Mouse (Mus musculus) hindbrain, embryonic 15.5 days (tissue): ENCODE data around the gene Aff4. TPM values are rescaled to one million over a fixed set of nuclear protein-coding genes. Genes with fewer than 3 reads are reported as not detected.

Experiments used
- ATAC-seq: fragments of 200-750 bp; cut with Nextera tagmentation; 2 replicates; pipeline ENCODE4 v1.8.0; 2017; ENCODE audit warnings: low read depth, moderate number of reproducible peaks, moderate TSS enrichment; ENCODE audit not compliant: low FRiP score
- H3K27ac ChIP-seq: fragments of 300-500 bp; sonication (generic); replicated peaks from 2 replicates; pipeline ENCODE4 v1.5.1; 2015; ENCODE audit warnings: mild to moderate bottlenecking, inconsistent platforms
- H3K27me3 ChIP-seq: fragments of 300-500 bp; sonication (generic); 2 replicates; pipeline ENCODE4 v1.6.1; 2015; ENCODE audit warnings: control low read depth, inconsistent platforms
- H3K36me3 ChIP-seq: fragments of 300-500 bp; sonication (generic); 2 replicates; pipeline ENCODE4 v1.6.1; 2015; ENCODE audit warnings: control low read depth, inconsistent platforms
- H3K4me1 ChIP-seq: fragments of 300-500 bp; sonication (generic); replicated peaks from 2 replicates; pipeline ENCODE4 v1.6.1; 2015; ENCODE audit warnings: control low read depth, inconsistent platforms
- H3K4me2 ChIP-seq: fragments of 300-500 bp; sonication (generic); 2 replicates; pipeline ENCODE4 v1.6.1; 2015; ENCODE audit warnings: moderate library complexity, mild to moderate bottlenecking, inconsistent platforms
- H3K4me3 ChIP-seq: fragments of 300-500 bp; sonication (generic); 2 replicates; pipeline ENCODE4 v1.5.1; 2015; ENCODE audit warnings: mild to moderate bottlenecking, inconsistent platforms
- H3K9ac ChIP-seq: fragments of 300-500 bp; sonication (generic); 2 replicates; pipeline ENCODE4 v1.6.1; 2015; ENCODE audit warnings: inconsistent platforms
- H3K9me3 ChIP-seq: fragments of 300-500 bp; sonication (generic); 2 replicates; pipeline ENCODE4 v1.6.1; 2016; ENCODE audit warnings: control low read depth, inconsistent platforms
- WGBS: fragments of 180-500 bp; shearing (Covaris S2); methylation state at CpG from one replicate; pipeline ENCODE4 v1.1.7; 2015; 5-methylcytosine and 5-hydroxymethylcytosine counted together
- polyA plus RNA-seq: library from polyadenylated mRNA; unstranded; fragments of >200 nt; fragmentation: Nextera tagmentation; extraction: Ambion mirVana; gene quantifications from 2 replicates; pipeline ENCODE4 v1.2.1, GENCODE M21; 2015

The Aff4 gene
- polyA plus RNA-seq, 1 experiment from 2014 or later: 43.9 TPM

GRCm38 (mm10) chr11:53456474-53457371 lies 106.1 kb downstream of the Aff4 start, which contains the start of the genes Gm10447 and Shroom1:
TSS of gene Gm10447 (minus strand) at chr11:53457110.
TSS of gene Shroom1 (plus strand) at chr11:53457205.
- Histone ChIP-seq H3K4me2 (peak within 1 kb of the TSS; percentile 67), H3K27ac (no peak within 1 kb of the TSS), H3K4me3 (peak within 1 kb of the TSS; percentile 36), H3K27me3 (peaks cover 53% of the 10 kb centered on the region), H3K4me1 (peaks cover 8% of the 10 kb centered on the region), H3K9me3 (no peaks in the 10 kb centered on the region), H3K36me3 (no peaks in the 10 kb centered on the region), H3K9ac (peak within 1 kb of the TSS; percentile 32)
- WGBS: 5% methylated on average over 42 of the region's 42 CpGs
- peak; percentile 43; the same call in 1 of the 2 replicates for ATAC-seq

- no peak overlapping the region for H3K27ac ChIP-seq
- H3K4me2 ChIP-seq: peak overlapping the region; percentile 67
- peak overlapping the region; percentile 36 for H3K4me3 ChIP-seq
- H3K9me3 ChIP-seq: no peaks in the 10 kb centered on the region
- H3K4me1 ChIP-seq: peaks cover 8% of the 10 kb centered on the region
- 0 out of 2 replicates have a peak, but pooled peaks have one; percentile 19 for ATAC-seq
- no peaks in the 10 kb centered on the region for H3K36me3 ChIP-seq
- H3K27me3 ChIP-seq: peaks cover 60% of the 10 kb centered on the region
- H3K9ac ChIP-seq: peak overlapping the region; percentile 32
- 8% methylated on average over 29 of the region's 29 CpGs for WGBS
Measured at GRCm38 (mm10) chr11:53457372-53457954, 106.8 kb downstream of the Aff4 start.

- Histone ChIP-seq H3K4me3 (no peak overlapping the region), H3K9me3 (no peaks in the 10 kb centered on the region), H3K9ac (no peak overlapping the region), H3K36me3 (no peaks in the 10 kb centered on the region), H3K4me1 (peaks cover 18% of the 10 kb centered on the region), H3K27me3 (peaks cover 76% of the 10 kb centered on the region), H3K27ac (no peak overlapping the region), H3K4me2 (no peak overlapping the region)
- ATAC-seq: no peak
- WGBS: 54% methylated on average over 3 of the region's 3 CpGs
Measured at GRCm38 (mm10) chr11:53458996-53459395, 108.4 kb downstream of the Aff4 start.

- Histone ChIP-seq H3K27me3 (peaks cover 86% of the 10 kb centered on the region), H3K9ac (no peak overlapping the region), H3K4me1 (peaks cover 19% of the 10 kb centered on the region), H3K9me3 (no peaks in the 10 kb centered on the region), H3K4me3 (no peak overlapping the region), H3K27ac (no peak overlapping the region), H3K36me3 (no peaks in the 10 kb centered on the region), H3K4me2 (no peak overlapping the region)
- 88% methylated on average over 3 of the region's 3 CpGs for WGBS
- no peak for ATAC-seq
Measured at GRCm38 (mm10) chr11:53460192-53460591, 109.6 kb downstream of the Aff4 start.

GRCm38 (mm10) chr11:53461727-53462126 lies 111.1 kb downstream of the Aff4 start:
- Histone ChIP-seq H3K36me3 (no peaks in the 10 kb centered on the region), H3K9ac (no peak overlapping the region), H3K4me1 (peaks cover 25% of the 10 kb centered on the region), H3K27ac (no peak overlapping the region), H3K9me3 (no peaks in the 10 kb centered on the region), H3K4me3 (no peak overlapping the region), H3K4me2 (no peak overlapping the region), H3K27me3 (peaks cover 80% of the 10 kb centered on the region)
- WGBS: 23% methylated on average over 5 of the region's 5 CpGs
- ATAC-seq: no peak

- H3K9me3 ChIP-seq: no peaks in the 10 kb centered on the region
- peak overlapping the region; percentile 84 for H3K4me2 ChIP-seq
- peak overlapping the region; percentile 42 for H3K4me3 ChIP-seq
- no peak for ATAC-seq
- H3K36me3 ChIP-seq: no peaks in the 10 kb centered on the region
- 7% methylated on average over 55 of the region's 55 CpGs for WGBS
- H3K27ac ChIP-seq: no peak overlapping the region
- H3K4me1 ChIP-seq: peaks cover 20% of the 10 kb centered on the region
- H3K9ac ChIP-seq: 0 out of 2 replicates have a peak overlapping the region, but pooled peaks have one; percentile 4
- H3K27me3 ChIP-seq: peaks cover 68% of the 10 kb centered on the region
Measured at GRCm38 (mm10) chr11:53463551-53464424, 113.2 kb downstream of the Aff4 start.

- Histone ChIP-seq H3K4me2 (peak overlapping the region; percentile 59), H3K4me1 (peaks cover 30% of the 10 kb centered on the region), H3K36me3 (no peaks in the 10 kb centered on the region), H3K27ac (no peak overlapping the region), H3K27me3 (peaks cover 55% of the 10 kb centered on the region), H3K4me3 (peak overlapping the region; percentile 33), H3K9ac (peak overlapping the region; percentile 31; the same call in 1 of the 2 replicates), H3K9me3 (no peaks in the 10 kb centered on the region)
- peak; percentile 53 for ATAC-seq
- 6% methylated on average over 39 of the region's 40 CpGs for WGBS
Measured at GRCm38 (mm10) chr11:53466231-53466971, 115.8 kb downstream of the Aff4 start.

GRCm38 (mm10) chr11:53469294-53469967 lies 118.8 kb downstream of the Aff4 start:
- 31% methylated on average over 16 of the region's 16 CpGs for WGBS
- Histone ChIP-seq H3K9ac (no peak overlapping the region), H3K27me3 (peaks cover 37% of the 10 kb centered on the region), H3K4me2 (peak overlapping the region; percentile 55), H3K36me3 (no peaks in the 10 kb centered on the region), H3K27ac (no peak overlapping the region), H3K4me1 (peaks cover 18% of the 10 kb centered on the region), H3K4me3 (no peak overlapping the region), H3K9me3 (no peaks in the 10 kb centered on the region)
- ATAC-seq: no peak

- H3K4me1 ChIP-seq: peaks cover 18% of the 10 kb centered on the region
- peaks cover 35% of the 10 kb centered on the region for H3K27me3 ChIP-seq
- 0 out of 2 replicates have a peak within 1 kb of the TSS, but pooled peaks have one; percentile 29 for H3K9ac ChIP-seq
- ATAC-seq: peak; percentile 81
- H3K27ac ChIP-seq: peak within 1 kb of the TSS; percentile 55
- H3K4me2 ChIP-seq: peak within 1 kb of the TSS; percentile 55
- peak within 1 kb of the TSS; percentile 21 for H3K4me3 ChIP-seq
- H3K9me3 ChIP-seq: no peaks in the 10 kb centered on the region
- H3K36me3 ChIP-seq: no peaks in the 10 kb centered on the region
- 2% methylated on average over 29 of the region's 29 CpGs for WGBS
Measured at GRCm38 (mm10) chr11:53469968-53470695, 119.5 kb downstream of the Aff4 start, which contains the start of gene Gm9837. TSS of gene Gm9837 (minus strand) at chr11:53470479.
